Mouse (Mus musculus): Measurements from ENCODE around the gene Fgf11. TPM values are rescaled to one million over a fixed set of nuclear protein-coding genes. Genes with fewer than 3 reads are reported as not detected.

Fgf11 gene
- polyA plus RNA-seq, 1 experiment from 2014 or later, result 6.2 TPM

Other genes with a start within 250 kb of the Fgf11 start
- 107 and 114 TPM in 2 replicates for gene Efnb3, start 241.7 kb downstream of the Fgf11 start, polyA plus RNA-seq (2015; fragmentation: Nextera tagmentation; extraction: Ambion mirVana)
- 26.3 and 27.2 TPM in 2 replicates for gene Wrap53, start 221.6 kb downstream of the Fgf11 start, polyA plus RNA-seq (2015; fragmentation: Nextera tagmentation; extraction: Ambion mirVana)
- gene Trp53, start 221.5 kb downstream of the Fgf11 start, polyA plus RNA-seq (2015; fragmentation: Nextera tagmentation; extraction: Ambion mirVana), result 112 and 115 TPM in 2 replicates
- 22.2 and 25.9 TPM in 2 replicates for gene Atp1b2, start 195.9 kb downstream of the Fgf11 start, polyA plus RNA-seq (2015; fragmentation: Nextera tagmentation; extraction: Ambion mirVana)
- not detected in 2 replicates for gene Shbg, start 184.0 kb downstream of the Fgf11 start, polyA plus RNA-seq (2015; fragmentation: Nextera tagmentation; extraction: Ambion mirVana)
- 22.9 and 25.2 TPM in 2 replicates for gene Sat2, start 179.8 kb downstream of the Fgf11 start, polyA plus RNA-seq (2015; fragmentation: Nextera tagmentation; extraction: Ambion mirVana)
- 41.0 and 46.1 TPM in 2 replicates for gene Fxr2, start 168.9 kb downstream of the Fgf11 start, polyA plus RNA-seq (2015; fragmentation: Nextera tagmentation; extraction: Ambion mirVana)
- not detected in 2 replicates for gene Sox15, start 146.5 kb downstream of the Fgf11 start, polyA plus RNA-seq (2015; fragmentation: Nextera tagmentation; extraction: Ambion mirVana)
- 89.1 and 91.0 TPM in 2 replicates for gene Mpdu1, start 139.2 kb downstream of the Fgf11 start, polyA plus RNA-seq (2015; fragmentation: Nextera tagmentation; extraction: Ambion mirVana)
- 6.7 and 7.7 TPM in 2 replicates for gene Cd68, start 135.7 kb downstream of the Fgf11 start, polyA plus RNA-seq (2015; fragmentation: Nextera tagmentation; extraction: Ambion mirVana)
- 547 and 583 TPM in 2 replicates for gene Eif4a1, start 129.4 kb downstream of the Fgf11 start, polyA plus RNA-seq (2015; fragmentation: Nextera tagmentation; extraction: Ambion mirVana)
- 89.2 and 102 TPM in 2 replicates for gene Senp3, start 119.8 kb downstream of the Fgf11 start, polyA plus RNA-seq (2015; fragmentation: Nextera tagmentation; extraction: Ambion mirVana)
- gene Tnfsf13, start 116.1 kb downstream of the Fgf11 start, polyA plus RNA-seq (2015; fragmentation: Nextera tagmentation; extraction: Ambion mirVana), result 0.38 TPM in 1 of 2 replicates, not detected in the other
- gene Tnfsf12, start 106.0 kb downstream of the Fgf11 start, polyA plus RNA-seq (2015; fragmentation: Nextera tagmentation; extraction: Ambion mirVana), result 1.6 TPM in 2 replicates
- gene Tnfsfm13, start 105.8 kb downstream of the Fgf11 start, polyA plus RNA-seq (2015; fragmentation: Nextera tagmentation; extraction: Ambion mirVana), result 1.0 and 1.1 TPM in 2 replicates
- 17.5 and 19.2 TPM in 2 replicates for gene Polr2a, start 43.2 kb downstream of the Fgf11 start, polyA plus RNA-seq (2015; fragmentation: Nextera tagmentation; extraction: Ambion mirVana)
- 0.28 and 0.56 TPM in 2 replicates for gene Slc35g3, start 39.9 kb downstream of the Fgf11 start, polyA plus RNA-seq (2015; fragmentation: Nextera tagmentation; extraction: Ambion mirVana)
- 2.8 and 3.2 TPM in 2 replicates for gene Zbtb4, start 35.9 kb downstream of the Fgf11 start, polyA plus RNA-seq (2015; fragmentation: Nextera tagmentation; extraction: Ambion mirVana)
- 1.2 and 1.4 TPM in 2 replicates for gene Chrnb1, start 5.9 kb downstream of the Fgf11 start, polyA plus RNA-seq (2015; fragmentation: Nextera tagmentation; extraction: Ambion mirVana)
- 0.61 and 0.98 TPM in 2 replicates for gene Tmem102, start 3.8 kb upstream of the Fgf11 start, polyA plus RNA-seq (2015; fragmentation: Nextera tagmentation; extraction: Ambion mirVana)
- gene Gm39566, start 13.4 kb upstream of the Fgf11 start, polyA plus RNA-seq (2015; fragmentation: Nextera tagmentation; extraction: Ambion mirVana), result not detected in 2 replicates
- gene Spem2, start 16.6 kb upstream of the Fgf11 start, polyA plus RNA-seq (2015; fragmentation: Nextera tagmentation; extraction: Ambion mirVana), result not detected in 2 replicates
- 0.33 and 0.36 TPM in 2 replicates for gene Spem1, start 20.3 kb upstream of the Fgf11 start, polyA plus RNA-seq (2015; fragmentation: Nextera tagmentation; extraction: Ambion mirVana)
- gene Nlgn2, start 35.9 kb upstream of the Fgf11 start, polyA plus RNA-seq (2015; fragmentation: Nextera tagmentation; extraction: Ambion mirVana), result 20.9 and 21.3 TPM in 2 replicates
- 333 and 335 TPM in 2 replicates for gene Tmem256, start 36.7 kb upstream of the Fgf11 start, polyA plus RNA-seq (2015; fragmentation: Nextera tagmentation; extraction: Ambion mirVana)
- 51.0 and 51.2 TPM in 2 replicates for gene Plscr3, start 44.5 kb upstream of the Fgf11 start, polyA plus RNA-seq (2015; fragmentation: Nextera tagmentation; extraction: Ambion mirVana)
- 0.27 and 0.36 TPM in 2 replicates for gene Tnk1, start 56.9 kb upstream of the Fgf11 start, polyA plus RNA-seq (2015; fragmentation: Nextera tagmentation; extraction: Ambion mirVana)
- not detected in 2 replicates for gene Tmem95, start 76.2 kb upstream of the Fgf11 start, polyA plus RNA-seq (2015; fragmentation: Nextera tagmentation; extraction: Ambion mirVana)
- gene Kctd11, start 79.5 kb upstream of the Fgf11 start, polyA plus RNA-seq (2015; fragmentation: Nextera tagmentation; extraction: Ambion mirVana), result 1.2 and 1.3 TPM in 2 replicates
- gene Acap1, start 93.7 kb upstream of the Fgf11 start, polyA plus RNA-seq (2015; fragmentation: Nextera tagmentation; extraction: Ambion mirVana), result 0.48 and 0.51 TPM in 2 replicates
- 19.9 and 20.7 TPM in 2 replicates for gene 2810408A11Rik, start 99.1 kb upstream of the Fgf11 start, polyA plus RNA-seq (2015; fragmentation: Nextera tagmentation; extraction: Ambion mirVana)
- gene Neurl4, start 99.2 kb upstream of the Fgf11 start, polyA plus RNA-seq (2015; fragmentation: Nextera tagmentation; extraction: Ambion mirVana), result 18.5 and 23.0 TPM in 2 replicates
- gene Gps2, start 112.0 kb upstream of the Fgf11 start, polyA plus RNA-seq (2015; fragmentation: Nextera tagmentation; extraction: Ambion mirVana), result 79.6 and 92.2 TPM in 2 replicates
- 1,167 and 1,257 TPM in 2 replicates for gene Eif5a, start 120.1 kb upstream of the Fgf11 start, polyA plus RNA-seq (2015; fragmentation: Nextera tagmentation; extraction: Ambion mirVana)
- gene Ybx2, start 133.9 kb upstream of the Fgf11 start, polyA plus RNA-seq (2015; fragmentation: Nextera tagmentation; extraction: Ambion mirVana), result 5.6 and 5.8 TPM in 2 replicates
- 6.4 and 7.5 TPM in 2 replicates for gene Slc2a4, start 146.3 kb upstream of the Fgf11 start, polyA plus RNA-seq (2015; fragmentation: Nextera tagmentation; extraction: Ambion mirVana)
- gene Cldn7, start 162.9 kb upstream of the Fgf11 start, polyA plus RNA-seq (2015; fragmentation: Nextera tagmentation; extraction: Ambion mirVana), result 0.28 and 0.56 TPM in 2 replicates
- 18.4 and 20.8 TPM in 2 replicates for gene Ctdnep1, start 179.3 kb upstream of the Fgf11 start, polyA plus RNA-seq (2015; fragmentation: Nextera tagmentation; extraction: Ambion mirVana)
- 170 and 171 TPM in 2 replicates for gene Elp5, start 180.7 kb upstream of the Fgf11 start, polyA plus RNA-seq (2015; fragmentation: Nextera tagmentation; extraction: Ambion mirVana)
- gene Gabarap, start 189.3 kb upstream of the Fgf11 start, polyA plus RNA-seq (2015; fragmentation: Nextera tagmentation; extraction: Ambion mirVana), result 610 and 626 TPM in 2 replicates
- gene Phf23, start 193.9 kb upstream of the Fgf11 start, polyA plus RNA-seq (2015; fragmentation: Nextera tagmentation; extraction: Ambion mirVana), result 71.5 and 75.6 TPM in 2 replicates
- gene Dvl2, start 198.7 kb upstream of the Fgf11 start, polyA plus RNA-seq (2015; fragmentation: Nextera tagmentation; extraction: Ambion mirVana), result 35.3 and 37.5 TPM in 2 replicates
- gene Acadvl, start 213.6 kb upstream of the Fgf11 start, polyA plus RNA-seq (2015; fragmentation: Nextera tagmentation; extraction: Ambion mirVana), result 57.0 and 60.7 TPM in 2 replicates
- 27.8 and 29.8 TPM in 2 replicates for gene Dlg4, start 215.1 kb upstream of the Fgf11 start, polyA plus RNA-seq (2015; fragmentation: Nextera tagmentation; extraction: Ambion mirVana)